Mouse (Mus musculus): ENCODE results near the gene Ssxb3.
"Not testable (repeated sequence)": the region's sequence is repeated elsewhere in the genome, so short reads cannot be mapped to it uniquely, and the experiment has no call there.

The Ssxb3 gene

GRCm38 (mm10) chrX:8591716-8592115 is at the start of gene Ssxb3:
Gene Ssxb3, minus strand, starts transcription at chrX:8591816.
- DNase-seq (ENCODE audit: low spot score in 2 of 2): not testable (repeated sequence)

GRCm38 (mm10) chrX:8548155-8548554 is 43.5 kb downstream of the Ssxb3 start, which contains the start of gene Ssxb6:
Gene Ssxb6, minus strand, starts transcription at chrX:8548255.
- not testable (repeated sequence) for DNase-seq (ENCODE audit: low spot score in 2 of 2)
